Mouse (Mus musculus): ENCODE results near the gene Bpifb2. TPM values are rescaled to one million over a fixed set of nuclear protein-coding genes. Genes with fewer than 3 reads are reported as not detected.

Bpifb2 gene
- polyA plus RNA-seq, 1 experiment from 2014 or later = not detected

GRCm38 (mm10) chr2:153860715-153861114 lies 14.1 kb upstream of the Bpifb2 start:
- H3K27ac ChIP-seq = no peak overlapping the region

GRCm38 (mm10) chr2:153861960-153862359 lies 12.9 kb upstream of the Bpifb2 start:
- Histone ChIP-seq H3K9ac (no peak overlapping the region), H3K27me3 (no peaks in the 10 kb centered on the region), H3K9me3 (no peaks in the 10 kb centered on the region), H3K36me3 (no peaks in the 10 kb centered on the region), H3K4me3 (no peak overlapping the region), H3K27ac (no peak overlapping the region), H3K4me2 (no peak overlapping the region), H3K4me1 (peaks cover 3% of the 10 kb centered on the region; the same call in 1 of the 2 replicates)
- no peak for ATAC-seq (ENCODE audit: insufficient number of reproducible peaks, insufficient read depth, low FRiP score, low TSS enrichment, low read depth)
- 70% methylated on average over 3 of the region's 3 CpGs for WGBS

More at GRCm38 (mm10) chr2:153860715-153861114, 14.1 kb upstream of the Bpifb2 start:
- H3K9me3 ChIP-seq = no peaks in the 10 kb centered on the region
- no peak overlapping the region for H3K4me3 ChIP-seq
- no peak overlapping the region for H3K4me2 ChIP-seq
- no peaks in the 10 kb centered on the region for H3K36me3 ChIP-seq
- no peak overlapping the region for H3K9ac ChIP-seq
- WGBS = 72% methylated on average over 3 of the region's 3 CpGs
- H3K27me3 ChIP-seq = no peaks in the 10 kb centered on the region
- ATAC-seq (ENCODE audit: insufficient number of reproducible peaks, insufficient read depth, low FRiP score, low TSS enrichment, low read depth) = no peak
- peaks cover 3% of the 10 kb centered on the region; the same call in 1 of the 2 replicates for H3K4me1 ChIP-seq

GRCm38 (mm10) chr2:153870984-153871383 lies 3.9 kb upstream of the Bpifb2 start, which contains the start of gene Sun5:
TSS of gene Sun5 (minus strand) at chr2:153871084.
- ATAC-seq (ENCODE audit: insufficient number of reproducible peaks, insufficient read depth, low FRiP score, low TSS enrichment, low read depth) = no peak

GRCm38 (mm10) chr2:153899111-153899510 lies 24.3 kb downstream of the Bpifb2 start:
- no peaks in the 10 kb centered on the region for H3K4me1 ChIP-seq
- no peak overlapping the region for H3K4me2 ChIP-seq
- 80% methylated on average over 5 of the region's 5 CpGs for WGBS
- no peaks in the 10 kb centered on the region for H3K36me3 ChIP-seq
- no peak overlapping the region for H3K9ac ChIP-seq
- H3K9me3 ChIP-seq = no peaks in the 10 kb centered on the region
- no peak overlapping the region for H3K4me3 ChIP-seq
- H3K27ac ChIP-seq = no peak overlapping the region
- ATAC-seq (ENCODE audit: insufficient number of reproducible peaks, insufficient read depth, low FRiP score, low TSS enrichment, low read depth) = no peak
- no peaks in the 10 kb centered on the region for H3K27me3 ChIP-seq

More at GRCm38 (mm10) chr2:153870984-153871383, 3.9 kb upstream of the Bpifb2 start, which contains the start of gene Sun5:
- no peaks in the 10 kb centered on the region for H3K27me3 ChIP-seq
- no peaks in the 10 kb centered on the region for H3K4me1 ChIP-seq
- H3K9me3 ChIP-seq = no peaks in the 10 kb centered on the region
- no peaks in the 10 kb centered on the region for H3K36me3 ChIP-seq
- no peak within 1 kb of the TSS for H3K4me2 ChIP-seq
- H3K27ac ChIP-seq = no peak within 1 kb of the TSS
- no peak within 1 kb of the TSS for H3K9ac ChIP-seq
- no peak within 1 kb of the TSS for H3K4me3 ChIP-seq
- 87% methylated on average over 4 of the region's 4 CpGs for WGBS

GRCm38 (mm10) chr2:153900088-153900487 lies 25.2 kb downstream of the Bpifb2 start, which contains the start of gene Bpifb6:
TSS of gene Bpifb6 (plus strand) at chr2:153900388.
- no peak within 1 kb of the TSS for H3K4me2 ChIP-seq
- 64% methylated on average over 4 of the region's 4 CpGs for WGBS
- no peaks in the 10 kb centered on the region for H3K27me3 ChIP-seq
- H3K4me1 ChIP-seq = no peaks in the 10 kb centered on the region
- no peaks in the 10 kb centered on the region for H3K36me3 ChIP-seq
- no peak within 1 kb of the TSS for H3K9ac ChIP-seq
- no peak for ATAC-seq (ENCODE audit: insufficient number of reproducible peaks, insufficient read depth, low FRiP score, low TSS enrichment, low read depth)
- no peak within 1 kb of the TSS for H3K4me3 ChIP-seq
- no peaks in the 10 kb centered on the region for H3K9me3 ChIP-seq
- H3K27ac ChIP-seq = no peak within 1 kb of the TSS

- ATAC-seq (ENCODE audit: insufficient number of reproducible peaks, insufficient read depth, low FRiP score, low TSS enrichment, low read depth) = no peak
- H3K36me3 ChIP-seq = no peaks in the 10 kb centered on the region
- no peaks in the 10 kb centered on the region for H3K27me3 ChIP-seq
- no peaks in the 10 kb centered on the region for H3K4me1 ChIP-seq
- H3K27ac ChIP-seq = no peak overlapping the region
- H3K4me3 ChIP-seq = no peak overlapping the region
- no peak overlapping the region for H3K4me2 ChIP-seq
- no peaks in the 10 kb centered on the region for H3K9me3 ChIP-seq
- no peak overlapping the region for H3K9ac ChIP-seq
- WGBS = 71% methylated on average over 6 of the region's 6 CpGs
Measured at GRCm38 (mm10) chr2:153902726-153903125, 27.9 kb downstream of the Bpifb2 start.

GRCm38 (mm10) chr2:153906626-153907025 lies 31.8 kb downstream of the Bpifb2 start:
- no peak overlapping the region for H3K4me3 ChIP-seq
- no peaks in the 10 kb centered on the region for H3K36me3 ChIP-seq
- no peak overlapping the region for H3K4me2 ChIP-seq
- no peak overlapping the region for H3K27ac ChIP-seq
- no peak for ATAC-seq (ENCODE audit: insufficient number of reproducible peaks, insufficient read depth, low FRiP score, low TSS enrichment, low read depth)
- WGBS = 85% methylated on average over 4 of the region's 4 CpGs
- H3K9ac ChIP-seq = no peak overlapping the region
- H3K9me3 ChIP-seq = no peaks in the 10 kb centered on the region
- H3K4me1 ChIP-seq = no peaks in the 10 kb centered on the region
- no peaks in the 10 kb centered on the region for H3K27me3 ChIP-seq

GRCm38 (mm10) chr2:153914151-153914550 lies 39.3 kb downstream of the Bpifb2 start:
- Histone ChIP-seq H3K9ac (no peak overlapping the region), H3K9me3 (no peaks in the 10 kb centered on the region), H3K4me1 (no peaks in the 10 kb centered on the region), H3K27ac (no peak overlapping the region), H3K36me3 (no peaks in the 10 kb centered on the region), H3K27me3 (no peaks in the 10 kb centered on the region), H3K4me3 (no peak overlapping the region), H3K4me2 (no peak overlapping the region)
- 69% methylated on average over 5 of the region's 5 CpGs for WGBS
- ATAC-seq (ENCODE audit: insufficient number of reproducible peaks, insufficient read depth, low FRiP score, low TSS enrichment, low read depth) = no peak

- Histone ChIP-seq H3K4me2 (no peak within 1 kb of the TSS), H3K9ac (no peak within 1 kb of the TSS), H3K36me3 (no peaks in the 10 kb centered on the region), H3K9me3 (no peaks in the 10 kb centered on the region), H3K4me1 (no peaks in the 10 kb centered on the region), H3K27ac (no peak within 1 kb of the TSS), H3K4me3 (no peak within 1 kb of the TSS), H3K27me3 (no peaks in the 10 kb centered on the region)
- no peak for ATAC-seq (ENCODE audit: insufficient number of reproducible peaks, insufficient read depth, low FRiP score, low TSS enrichment, low read depth)
- WGBS = 52% methylated on average over 8 of the region's 8 CpGs
Measured at GRCm38 (mm10) chr2:153917930-153918329, 43.1 kb downstream of the Bpifb2 start, which contains the start of gene Bpifb3. TSS of gene Bpifb3 (plus strand) at chr2:153918230.

GRCm38 (mm10) chr2:153921246-153921645 lies 46.4 kb downstream of the Bpifb2 start:
- H3K4me2 ChIP-seq = no peak overlapping the region
- no peak for ATAC-seq (ENCODE audit: insufficient number of reproducible peaks, insufficient read depth, low FRiP score, low TSS enrichment, low read depth)
- H3K27me3 ChIP-seq = no peaks in the 10 kb centered on the region
- no peak overlapping the region for H3K27ac ChIP-seq
- no peaks in the 10 kb centered on the region for H3K4me1 ChIP-seq
- no peak overlapping the region for H3K9ac ChIP-seq
- WGBS = 87% methylated on average over 6 of the region's 6 CpGs
- H3K9me3 ChIP-seq = no peaks in the 10 kb centered on the region
- H3K36me3 ChIP-seq = no peaks in the 10 kb centered on the region
- H3K4me3 ChIP-seq = no peak overlapping the region

- H3K9ac ChIP-seq = no peak overlapping the region
- H3K4me1 ChIP-seq = no peaks in the 10 kb centered on the region
- no peaks in the 10 kb centered on the region for H3K9me3 ChIP-seq
- H3K4me3 ChIP-seq = no peak overlapping the region
- no peaks in the 10 kb centered on the region for H3K36me3 ChIP-seq
- H3K27me3 ChIP-seq = no peaks in the 10 kb centered on the region
- ATAC-seq (ENCODE audit: insufficient number of reproducible peaks, insufficient read depth, low FRiP score, low TSS enrichment, low read depth) = no peak
- H3K27ac ChIP-seq = no peak overlapping the region
- 45% methylated on average over 3 of the region's 3 CpGs for WGBS
- no peak overlapping the region for H3K4me2 ChIP-seq
Measured at GRCm38 (mm10) chr2:153929871-153930413, 55.1 kb downstream of the Bpifb2 start.

GRCm38 (mm10) chr2:153931125-153931524 lies 56.3 kb downstream of the Bpifb2 start:
- 76% methylated on average over 6 of the region's 6 CpGs for WGBS
- Histone ChIP-seq H3K4me3 (no peak overlapping the region), H3K9ac (no peak overlapping the region), H3K27me3 (no peaks in the 10 kb centered on the region), H3K27ac (no peak overlapping the region), H3K4me2 (no peak overlapping the region), H3K36me3 (no peaks in the 10 kb centered on the region), H3K4me1 (no peaks in the 10 kb centered on the region), H3K9me3 (no peaks in the 10 kb centered on the region)
- ATAC-seq (ENCODE audit: insufficient number of reproducible peaks, insufficient read depth, low FRiP score, low TSS enrichment, low read depth) = no peak

Measured in embryonic facial prominence, embryonic 13.5 days (tissue).